Comparison of ENCODE assay signal across 23 mouse cellular contexts in genomic region chr8:116243493-116243892, GRCm38 (mm10).
A peak's percentile ranks its signal among the peaks of the same experiment; 100 is the strongest.
DNase-seq lines count a peak whose midpoint lies in the region; ATAC-seq and TF ChIP-seq lines count a peak whose summit lies in the region.
"Had no signal": no experiment of that assay in that cellular context is flagged by ENCODE, and none has a peak within 500 bp of the region (broad histone marks: within the 10 kb centered on the region; RNA-seq: fewer than 3 reads in every experiment).

No protein-coding gene starts in this region.

- H3K36me3 ChIP-seq in forebrain, embryonic 12.5 days (replicated peaks) = no peaks in the 10 kb centered on the region
- no peaks in the 10 kb centered on the region for H3K36me3 ChIP-seq in forebrain, embryonic 10.5 days (replicated peaks)
- H3K36me3 ChIP-seq in kidney, embryonic 16.5 days (ENCODE audit: insufficient read depth, low read length) = no peaks in the 10 kb centered on the region
- H3K36me3 ChIP-seq in hindbrain, embryonic 15.5 days = no peaks in the 10 kb centered on the region
- no peaks in the 10 kb centered on the region for H3K36me3 ChIP-seq in neural tube, embryonic 14.5 days (ENCODE audit: control insufficient read depth, insufficient read depth, low read length)
- H3K36me3 ChIP-seq in liver, postnatal 0 days (replicated peaks; ENCODE audit: insufficient read depth, low read length) = no peaks in the 10 kb centered on the region
- H3K36me3 ChIP-seq: embryonic facial prominence, embryonic 15.5 days; limb, embryonic 12.5 days; liver, embryonic 12.5 days had no signal

- no peak overlapping the region for H3K4me3 ChIP-seq in forebrain, embryonic 12.5 days (replicated peaks)
- no peak overlapping the region for H3K4me3 ChIP-seq in forebrain, embryonic 10.5 days
- no peak overlapping the region for H3K4me3 ChIP-seq in kidney, embryonic 16.5 days (ENCODE audit: low read length)
- H3K4me3 ChIP-seq in hindbrain, embryonic 15.5 days = no peak overlapping the region
- no peak overlapping the region for H3K4me3 ChIP-seq in neural tube, embryonic 14.5 days (ENCODE audit: low read depth, low read length)
- no peak overlapping the region for H3K4me3 ChIP-seq in liver, postnatal 0 days (ENCODE audit: low read depth, low read length)
- H3K4me3 ChIP-seq: embryonic facial prominence, embryonic 15.5 days; heart, adult 2 months; limb, embryonic 12.5 days; liver, embryonic 12.5 days had no signal

- WGBS in forebrain, embryonic 12.5 days = 58% methylated on average over 8 of the region's 8 CpGs
- WGBS in forebrain, embryonic 10.5 days = 76% methylated on average over 8 of the region's 8 CpGs
- 51% methylated on average over 8 of the region's 8 CpGs for WGBS in kidney, embryonic 16.5 days
- WGBS in hindbrain, embryonic 15.5 days = 43% methylated on average over 8 of the region's 8 CpGs
- WGBS in neural tube, embryonic 14.5 days = 39% methylated on average over 8 of the region's 8 CpGs
- WGBS in liver, postnatal 0 days (ENCODE audit: insufficient replicate concordance) = 67% methylated on average over 8 of the region's 8 CpGs

- DNase-seq in forebrain, embryonic 10.5 days (ENCODE audit: extremely low spot score, low spot score) = no peak
- no peak for DNase-seq in kidney, postnatal 14 days
- DNase-seq in liver, postnatal 0 days = no peak
- DNase-seq in right cerebral cortex, postnatal 14 days = no peak
- DNase-seq: adrenal gland, postnatal 10 days; cerebellum, adult 8-10 months; cerebellum, postnatal 36 days; gastrocnemius, postnatal 14 days; heart, adult 2 months; kidney, adult 2 months; kidney, postnatal 25 days; layer of hippocampus, postnatal 36 days; lung, adult 2 months; right cerebral cortex, postnatal 25 days; spleen, adult 18-20 months had no signal

- H3K9me3 ChIP-seq in forebrain, embryonic 12.5 days = no peaks in the 10 kb centered on the region
- H3K9me3 ChIP-seq in forebrain, embryonic 10.5 days = no peaks in the 10 kb centered on the region
- no peaks in the 10 kb centered on the region for H3K9me3 ChIP-seq in kidney, embryonic 16.5 days (ENCODE audit: low read length)
- no peaks in the 10 kb centered on the region for H3K9me3 ChIP-seq in hindbrain, embryonic 15.5 days
- no peaks in the 10 kb centered on the region for H3K9me3 ChIP-seq in neural tube, embryonic 14.5 days (ENCODE audit: control insufficient read depth, low read length)
- no peaks in the 10 kb centered on the region for H3K9me3 ChIP-seq in liver, postnatal 0 days (ENCODE audit: low read length)
- H3K9me3 ChIP-seq: embryonic facial prominence, embryonic 15.5 days; limb, embryonic 12.5 days; liver, embryonic 12.5 days had no signal

- H3K27me3 ChIP-seq in forebrain, embryonic 12.5 days = peaks cover 47% of the 10 kb centered on the region
- H3K27me3 ChIP-seq in forebrain, embryonic 10.5 days (ENCODE audit: poor library complexity, severe bottlenecking) = peaks cover 70% of the 10 kb centered on the region
- H3K27me3 ChIP-seq in kidney, embryonic 16.5 days (ENCODE audit: insufficient read depth, low read length) = no peaks in the 10 kb centered on the region
- H3K27me3 ChIP-seq in hindbrain, embryonic 15.5 days = 0 out of 2 replicates have a peak, but pooled peaks cover 8% of the 10 kb centered on the region
- no peaks in the 10 kb centered on the region for H3K27me3 ChIP-seq in neural tube, embryonic 14.5 days (ENCODE audit: control insufficient read depth, insufficient read depth, low read length)
- no peaks in the 10 kb centered on the region for H3K27me3 ChIP-seq in liver, postnatal 0 days (ENCODE audit: insufficient read depth, low read length)
- H3K27me3 ChIP-seq: embryonic facial prominence, embryonic 15.5 days; liver, embryonic 12.5 days had no signal

- H3K9ac ChIP-seq in forebrain, embryonic 12.5 days = no peak overlapping the region
- no peak overlapping the region for H3K9ac ChIP-seq in kidney, embryonic 16.5 days (replicated peaks; ENCODE audit: low read length)
- H3K9ac ChIP-seq in hindbrain, embryonic 15.5 days = no peak overlapping the region
- no peak overlapping the region for H3K9ac ChIP-seq in neural tube, embryonic 14.5 days (replicated peaks; ENCODE audit: low read depth, low read length)
- no peak overlapping the region for H3K9ac ChIP-seq in liver, postnatal 0 days (replicated peaks)
- H3K9ac ChIP-seq: embryonic facial prominence, embryonic 15.5 days; limb, embryonic 12.5 days; liver, embryonic 12.5 days had no signal

- H3K4me1 ChIP-seq in forebrain, embryonic 12.5 days = peaks cover 18% of the 10 kb centered on the region
- H3K4me1 ChIP-seq in forebrain, embryonic 10.5 days = peaks cover 30% of the 10 kb centered on the region
- peaks cover 8% of the 10 kb centered on the region; the same call in 1 of the 2 replicates for H3K4me1 ChIP-seq in kidney, embryonic 16.5 days (ENCODE audit: insufficient read depth, low read length)
- peaks cover 11% of the 10 kb centered on the region for H3K4me1 ChIP-seq in hindbrain, embryonic 15.5 days (replicated peaks)
- H3K4me1 ChIP-seq in neural tube, embryonic 14.5 days (ENCODE audit: control insufficient read depth, insufficient read depth, low read length) = no peaks in the 10 kb centered on the region
- no peaks in the 10 kb centered on the region for H3K4me1 ChIP-seq in liver, postnatal 0 days (ENCODE audit: insufficient read depth)
- H3K4me1 ChIP-seq: liver, embryonic 12.5 days had no signal

- TF ChIP-seq CTCF in liver, postnatal 0 days (IDR thresholded peaks at IDR 0.05; ENCODE audit: low read depth) = no peak

- no peak overlapping the region for H3K4me2 ChIP-seq in forebrain, embryonic 12.5 days
- no peak overlapping the region for H3K4me2 ChIP-seq in kidney, embryonic 16.5 days (replicated peaks; ENCODE audit: low read depth, low read length)
- H3K4me2 ChIP-seq in hindbrain, embryonic 15.5 days = no peak overlapping the region
- no peak overlapping the region for H3K4me2 ChIP-seq in neural tube, embryonic 14.5 days (ENCODE audit: low read depth, low read length)
- no peak overlapping the region for H3K4me2 ChIP-seq in liver, postnatal 0 days (ENCODE audit: low read depth, low read length)
- H3K4me2 ChIP-seq: embryonic facial prominence, embryonic 15.5 days; limb, embryonic 12.5 days; liver, embryonic 12.5 days had no signal

- H3K27ac ChIP-seq in forebrain, embryonic 12.5 days = no peak overlapping the region
- H3K27ac ChIP-seq in forebrain, embryonic 10.5 days = no peak overlapping the region
- no peak overlapping the region for H3K27ac ChIP-seq in kidney, embryonic 16.5 days (ENCODE audit: low read length)
- H3K27ac ChIP-seq in hindbrain, embryonic 15.5 days (replicated peaks) = no peak overlapping the region
- no peak overlapping the region for H3K27ac ChIP-seq in neural tube, embryonic 14.5 days (ENCODE audit: low read depth, low read length)
- H3K27ac ChIP-seq in liver, postnatal 0 days (ENCODE audit: low read depth) = no peak overlapping the region
- H3K27ac ChIP-seq: embryonic facial prominence, embryonic 15.5 days; heart, adult 2 months; limb, embryonic 12.5 days; liver, embryonic 12.5 days had no signal

- TF ChIP-seq EP300 in liver, postnatal 0 days (IDR thresholded peaks at IDR 0.05; ENCODE audit: low read depth) = no peak

- ATAC-seq in forebrain, embryonic 12.5 days (ENCODE audit: low FRiP score) = peak; percentile 39; the same call in 1 of the 2 replicates
- 0 out of 2 replicates have a peak, but pooled peaks have one; percentile 39 for ATAC-seq in kidney, embryonic 16.5 days (ENCODE audit: low FRiP score, low TSS enrichment)
- ATAC-seq in hindbrain, embryonic 15.5 days (ENCODE audit: low FRiP score, low read depth) = peak; percentile 59; the same call in 1 of the 2 replicates
- ATAC-seq in neural tube, embryonic 14.5 days (ENCODE audit: low read depth) = peak; percentile 46; the same call in 1 of the 2 replicates
- ATAC-seq in liver, postnatal 0 days = no peak
- ATAC-seq: forebrain, embryonic 16.5 days; liver, embryonic 12.5 days had no signal
